Mouse (Mus musculus) forebrain, postnatal 0 days (tissue): ENCODE data around the gene Ccpg1os. TPM values are rescaled to one million over a fixed set of nuclear protein-coding genes. Genes with fewer than 3 reads are reported as not detected.
A peak's percentile ranks its signal among the peaks of the same experiment; 100 is the strongest.

ENCODE experiments used
- ATAC-seq: fragments of 200-750 bp; cut with Nextera tagmentation; 2 replicates; pipeline ENCODE4 v1.8.0; 2017; ENCODE audit warnings: mild to moderate bottlenecking, moderate library complexity
- DNase-seq: peaks from one replicate; pipeline ENCODE4 v3.0.0-alpha.2; 2015
- H3K27ac ChIP-seq: fragments of 300-500 bp; sonication (generic); 2 replicates; pipeline ENCODE4 v1.5.1; 2014; ENCODE audit warnings: low read depth, mild to moderate bottlenecking, antibody characterized with exemption, low read length, moderate library complexity, mixed read lengths
- H3K27me3 ChIP-seq: fragments of 300-500 bp; sonication (generic); 2 replicates; pipeline ENCODE4 v1.6.1; 2014; ENCODE audit warnings: mild to moderate bottlenecking, low read length, mixed read lengths; ENCODE audit not compliant: insufficient read depth
- H3K36me3 ChIP-seq: fragments of 300-500 bp; sonication (generic); 2 replicates; pipeline ENCODE4 v1.6.1; 2014; ENCODE audit warnings: mild to moderate bottlenecking, moderate library complexity; ENCODE audit not compliant: insufficient read depth
- H3K4me1 ChIP-seq: fragments of 300-500 bp; sonication (generic); 2 replicates; pipeline ENCODE4 v1.6.1; 2014; ENCODE audit warnings: antibody characterized with exemption; ENCODE audit not compliant: insufficient read depth
- H3K4me2 ChIP-seq: fragments of 300-500 bp; sonication (generic); 2 replicates; pipeline ENCODE4 v1.6.1; 2014; ENCODE audit warnings: low read depth, mild to moderate bottlenecking, moderate library complexity
- H3K4me3 ChIP-seq: fragments of 300-500 bp; sonication (generic); 2 replicates; pipeline ENCODE4 v1.5.1; 2014; ENCODE audit warnings: low read depth, low read length, mixed read lengths
- H3K9ac ChIP-seq: fragments of 300-500 bp; sonication (generic); 2 replicates; pipeline ENCODE4 v1.6.1; 2014; ENCODE audit warnings: mild to moderate bottlenecking
- H3K9me3 ChIP-seq: fragments of 300-500 bp; sonication (generic); 2 replicates; pipeline ENCODE4 v1.6.1; 2016; ENCODE audit warnings: low read length
- CTCF ChIP-seq: sonication (generic); IDR thresholded peaks from 2 replicates; pipeline ENCODE4 v1.5.1; 2016; ENCODE audit warnings: antibody characterized with exemption, control low read depth, low read depth
- WGBS: fragments of 180-500 bp; shearing (Covaris S2); extraction: QIAGEN DNeasy Blood & Tissue Kit; methylation state at CpG from one replicate; pipeline ENCODE4 v1.1.7; 2014; 5-methylcytosine and 5-hydroxymethylcytosine counted together
- microRNA-seq, 2 experiments: library from miRNA; unstranded; fragments of <30 nt; microRNA quantifications; one replicate each; pipeline ENCODE4; 2016
- polyA plus RNA-seq: library from polyadenylated mRNA; unstranded; fragments of >200 nt; fragmentation: Nextera tagmentation; extraction: Ambion mirVana; gene quantifications from 2 replicates; pipeline ENCODE4 v1.2.1, GENCODE M21; 2015
- total RNA-seq: library from RNA; depleted of rRNA; stranded (reverse); fragments of >200 nt; gene quantifications from 2 replicates; pipeline ENCODE4 v1.2.3, GENCODE M21; 2014; rRNA removed

Gene Ccpg1os
- total and polyA plus RNA-seq, 2 experiments from 2014 or later: 22.7 to 26.8 TPM

DNA sequence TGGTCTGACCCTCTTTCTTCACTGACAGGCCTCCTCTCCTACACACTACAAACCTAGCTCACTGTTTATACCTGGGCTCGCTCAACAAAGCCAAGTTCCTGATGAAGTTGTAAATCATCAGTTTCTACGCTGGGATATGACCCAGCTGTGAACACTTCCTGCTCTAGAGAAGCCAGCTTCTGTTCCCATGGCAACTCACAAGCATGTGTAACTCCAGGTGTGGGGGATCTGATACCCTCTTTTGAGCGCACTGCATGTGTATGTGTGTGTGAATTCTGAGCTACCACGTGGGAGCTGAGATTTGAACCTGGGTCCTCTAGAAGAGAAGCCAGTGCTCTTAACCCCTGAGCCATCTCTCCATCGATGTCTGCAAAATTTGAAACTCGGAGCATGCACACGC is 35.6 kb downstream of the Ccpg1os start:
- no peak for TF ChIP-seq CTCF
- ATAC-seq (no peak), DNase-seq (no peak)
- Histone ChIP-seq H3K9ac (no peak overlapping the region), H3K9me3 (no peaks in the 10 kb centered on the region), H3K36me3 (peaks cover 22% of the 10 kb centered on the region), H3K27me3 (no peaks in the 10 kb centered on the region), H3K4me1 (no peaks in the 10 kb centered on the region), H3K27ac (no peak overlapping the region), H3K4me2 (no peak overlapping the region), H3K4me3 (no peak overlapping the region)
- 80% methylated on average over 7 of the region's 7 CpGs for WGBS

- TF ChIP-seq CTCF: peak; percentile 29; the same call in 1 of the 2 replicates
- H3K4me3 ChIP-seq: no peak overlapping the region
- no peak overlapping the region for H3K4me2 ChIP-seq
- no peaks in the 10 kb centered on the region for H3K4me1 ChIP-seq
- DNase-seq: no peak
- no peak overlapping the region for H3K9ac ChIP-seq
- H3K27ac ChIP-seq: no peak overlapping the region
- 92% methylated on average over 1 of the region's 1 CpGs for WGBS
- H3K36me3 ChIP-seq: peaks cover 22% of the 10 kb centered on the region
- H3K27me3 ChIP-seq: no peaks in the 10 kb centered on the region
- no peak for ATAC-seq
- no peaks in the 10 kb centered on the region for H3K9me3 ChIP-seq
Observed at GRCm38 (mm10) chr9:72947010-72947409, 38.2 kb downstream of the Ccpg1os start.

GRCm38 (mm10) chr9:72944286-72944685 is 40.9 kb downstream of the Ccpg1os start:
- 90% methylated on average over 13 of the region's 13 CpGs for WGBS
- H3K27me3 ChIP-seq: no peaks in the 10 kb centered on the region
- H3K4me1 ChIP-seq: no peaks in the 10 kb centered on the region
- DNase-seq (no peak), ATAC-seq (no peak)
- H3K27ac ChIP-seq: no peak overlapping the region
- no peak for TF ChIP-seq CTCF
- no peak overlapping the region for H3K4me3 ChIP-seq
- H3K36me3 ChIP-seq: peaks cover 22% of the 10 kb centered on the region
- no peak overlapping the region for H3K9ac ChIP-seq
- H3K4me2 ChIP-seq: no peak overlapping the region
- no peaks in the 10 kb centered on the region for H3K9me3 ChIP-seq

DNA sequence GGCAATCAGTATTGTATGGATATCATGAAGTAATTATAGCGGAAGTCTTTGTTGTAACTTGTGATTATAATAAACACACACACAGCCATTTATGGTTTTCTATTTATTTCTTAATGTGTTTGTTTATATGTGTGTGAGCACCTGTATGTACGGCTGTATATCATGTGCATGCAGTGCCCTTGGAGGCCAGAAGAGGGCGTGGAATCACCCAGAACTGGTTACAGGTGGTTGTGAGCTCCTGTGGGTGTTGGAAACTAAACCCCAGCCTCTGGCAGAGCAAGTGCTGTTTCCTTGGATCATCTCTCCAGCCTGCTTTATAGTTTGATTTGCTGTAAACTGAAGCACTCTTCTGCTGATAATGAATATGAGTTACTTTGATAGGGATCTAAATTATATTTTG is 41.8 kb downstream of the Ccpg1os start:
- Histone ChIP-seq H3K4me2 (no peak overlapping the region), H3K27ac (no peak overlapping the region), H3K36me3 (peaks cover 22% of the 10 kb centered on the region), H3K4me3 (no peak overlapping the region), H3K27me3 (no peaks in the 10 kb centered on the region), H3K4me1 (no peaks in the 10 kb centered on the region), H3K9me3 (no peaks in the 10 kb centered on the region), H3K9ac (no peak overlapping the region)
- ATAC-seq (no peak), DNase-seq (no peak)
- 65% methylated on average over 3 of the region's 3 CpGs for WGBS
- peak; percentile 44 for TF ChIP-seq CTCF

GRCm38 (mm10) chr9:72936301-72936700 is 48.9 kb downstream of the Ccpg1os start:
- no peak for ATAC-seq
- 72% methylated on average over 2 of the region's 2 CpGs for WGBS
- Histone ChIP-seq H3K4me2 (no peak overlapping the region), H3K4me3 (no peak overlapping the region), H3K4me1 (no peaks in the 10 kb centered on the region), H3K27me3 (no peaks in the 10 kb centered on the region), H3K27ac (0 out of 2 replicates have a peak overlapping the region, but pooled peaks have one; percentile 4), H3K36me3 (no peaks in the 10 kb centered on the region), H3K9ac (no peak overlapping the region), H3K9me3 (no peaks in the 10 kb centered on the region)
- no peak for TF ChIP-seq CTCF
- no peak for DNase-seq

- Histone ChIP-seq H3K27me3 (no peaks in the 10 kb centered on the region), H3K4me2 (no peak overlapping the region), H3K36me3 (no peaks in the 10 kb centered on the region), H3K4me3 (no peak overlapping the region), H3K4me1 (no peaks in the 10 kb centered on the region), H3K9ac (no peak overlapping the region), H3K9me3 (no peaks in the 10 kb centered on the region), H3K27ac (no peak overlapping the region)
- TF ChIP-seq CTCF: no peak
- DNase-seq: no peak
- WGBS: 87% methylated on average over 4 of the region's 4 CpGs
- ATAC-seq: no peak
Observed at GRCm38 (mm10) chr9:72935309-72935708, 49.9 kb downstream of the Ccpg1os start.

DNA sequence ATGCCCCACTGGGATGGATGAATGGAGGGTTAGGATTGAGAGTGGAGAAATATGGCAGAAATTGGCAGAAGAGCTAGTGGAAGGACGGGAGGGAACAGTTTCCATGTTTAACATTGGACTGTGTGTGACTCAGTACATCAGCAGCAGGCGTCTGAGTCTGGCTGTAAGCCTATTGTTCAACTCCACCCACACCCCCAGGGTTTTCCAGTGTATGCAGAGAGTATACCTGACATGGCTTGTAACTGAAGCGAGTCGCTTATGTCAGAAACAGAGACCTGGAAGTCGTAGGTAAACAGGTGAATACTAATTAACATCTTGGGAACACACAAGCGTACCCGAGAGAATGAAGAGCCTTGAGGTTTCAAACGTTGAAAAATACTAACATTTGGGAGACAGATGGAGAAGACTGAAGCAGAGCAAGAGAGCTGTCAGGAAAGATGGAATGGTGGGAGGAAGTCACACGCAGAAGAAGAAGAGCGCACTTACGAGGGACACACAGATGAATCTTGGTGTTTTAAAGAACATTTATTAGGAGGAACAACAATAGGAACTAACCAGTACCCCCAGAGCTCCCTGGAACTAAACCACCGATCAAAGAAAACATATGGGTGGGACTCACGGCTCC is 53.9 kb downstream of the Ccpg1os start:
- no peak for TF ChIP-seq CTCF
- Histone ChIP-seq H3K4me2 (no peak overlapping the region), H3K9ac (no peak overlapping the region), H3K4me1 (peaks cover 14% of the 10 kb centered on the region; the same call in 1 of the 2 replicates), H3K27ac (peak overlapping the region; percentile 3; the same call in 1 of the 2 replicates), H3K27me3 (no peaks in the 10 kb centered on the region), H3K9me3 (no peaks in the 10 kb centered on the region), H3K4me3 (no peak overlapping the region), H3K36me3 (no peaks in the 10 kb centered on the region)
- WGBS: 67% methylated on average over 13 of the region's 13 CpGs
- DNase-seq (peak; percentile 61), ATAC-seq (peak; percentile 72)

Small RNA genes lying within 50 kb of the gene (microRNA-seq; reads per million reads assigned to microRNA genes)
- 0 reads per million in 2 experiments for gene Gm27353

Other genes starting within 250 kb of the Ccpg1os start
- 0.62 and 0.76 TPM in 2 replicates for gene Prtg, start 178.5 kb downstream of the Ccpg1os start, total RNA-seq
- gene Prtg, start 178.5 kb downstream of the Ccpg1os start, polyA plus RNA-seq: 0.11 and 0.18 TPM in 2 replicates
- 34.6 and 41.7 TPM in 2 replicates for gene Pygo1, start 59.7 kb downstream of the Ccpg1os start, total RNA-seq
- 5.7 and 9.6 TPM in 2 replicates for gene Pygo1, start 59.7 kb downstream of the Ccpg1os start, polyA plus RNA-seq
- gene Dyx1c1, start 26.6 kb downstream of the Ccpg1os start, total RNA-seq: 1.0 and 2.9 TPM in 2 replicates
- 2.6 and 3.2 TPM in 2 replicates for gene Dyx1c1, start 26.6 kb downstream of the Ccpg1os start, polyA plus RNA-seq
- gene Gm44503, start 26.5 kb downstream of the Ccpg1os start, total RNA-seq: 0.10 TPM in 1 of 2 replicates, not detected in the other
- not detected in 2 replicates for gene Gm44503, start 26.5 kb downstream of the Ccpg1os start, polyA plus RNA-seq
- 31.0 and 31.9 TPM in 2 replicates for gene Ccpg1, start within 50 bp of the Ccpg1os start, total RNA-seq
- 29.8 and 42.5 TPM in 2 replicates for gene Ccpg1, start within 50 bp of the Ccpg1os start, polyA plus RNA-seq
- gene Pigb, start 55.0 kb upstream of the Ccpg1os start, total RNA-seq: 8.2 and 10.3 TPM in 2 replicates
- 7.8 and 10.0 TPM in 2 replicates for gene Pigb, start 55.0 kb upstream of the Ccpg1os start, polyA plus RNA-seq
- 3.9 and 5.6 TPM in 2 replicates for gene Rab27a, start 59.5 kb upstream of the Ccpg1os start, total RNA-seq
- gene Rab27a, start 59.5 kb upstream of the Ccpg1os start, polyA plus RNA-seq: 1.1 and 2.3 TPM in 2 replicates
- 1.1 TPM in 1 of 2 replicates, not detected in the other for gene Khdc3, start 116.5 kb upstream of the Ccpg1os start, total RNA-seq
- gene Khdc3, start 116.5 kb upstream of the Ccpg1os start, polyA plus RNA-seq: 0.08 TPM in 1 of 2 replicates, not detected in the other
- not detected in 2 replicates for gene Gm20509, start 117.1 kb upstream of the Ccpg1os start, total RNA-seq
- gene Gm20509, start 117.1 kb upstream of the Ccpg1os start, polyA plus RNA-seq: not detected in 2 replicates
- 88.2 and 99.1 TPM in 2 replicates for gene Rsl24d1, start 128.0 kb upstream of the Ccpg1os start, total RNA-seq
- gene Rsl24d1, start 128.0 kb upstream of the Ccpg1os start, polyA plus RNA-seq: 115 and 119 TPM in 2 replicates